Mouse (Mus musculus) stomach, embryonic 15.5 days (tissue): ENCODE data around the gene Rab4b. TPM values are rescaled to one million over a fixed set of nuclear protein-coding genes. Genes with fewer than 3 reads are reported as not detected.
A peak's percentile ranks its signal among the peaks of the same experiment; 100 is the strongest.

ENCODE experiments used
- ATAC-seq: fragments of 200-750 bp; cut with Nextera tagmentation; 2 replicates; pipeline ENCODE4 v1.8.0; 2017; ENCODE audit warnings: low read depth, moderate number of reproducible peaks, moderate TSS enrichment; ENCODE audit not compliant: insufficient read depth, low FRiP score
- H3K27ac ChIP-seq: fragments of 300-500 bp; sonication (generic); 2 replicates; pipeline ENCODE4 v1.5.1; 2015; ENCODE audit warnings: mild to moderate bottlenecking, inconsistent platforms
- H3K27me3 ChIP-seq: fragments of 300-500 bp; sonication (generic); replicated peaks from 2 replicates; pipeline ENCODE4 v1.6.1; 2015; ENCODE audit warnings: inconsistent platforms
- H3K36me3 ChIP-seq: fragments of 300-500 bp; sonication (generic); 2 replicates; pipeline ENCODE4 v1.6.1; 2015; ENCODE audit warnings: inconsistent platforms
- H3K4me1 ChIP-seq: fragments of 300-500 bp; sonication (generic); 2 replicates; pipeline ENCODE4 v1.6.1; 2015; ENCODE audit warnings: inconsistent platforms
- H3K4me2 ChIP-seq: fragments of 300-500 bp; sonication (generic); 2 replicates; pipeline ENCODE4 v1.6.1; 2015; ENCODE audit warnings: mild to moderate bottlenecking, inconsistent platforms
- H3K4me3 ChIP-seq: fragments of 300-500 bp; sonication (generic); replicated peaks from 2 replicates; pipeline ENCODE4 v1.5.1; 2015; ENCODE audit warnings: inconsistent platforms
- H3K9ac ChIP-seq: fragments of 300-500 bp; sonication (generic); 2 replicates; pipeline ENCODE4 v1.6.1; 2015; ENCODE audit warnings: inconsistent platforms
- H3K9me3 ChIP-seq: fragments of 300-500 bp; sonication (generic); 2 replicates; pipeline ENCODE4 v1.6.1; 2016; ENCODE audit warnings: inconsistent platforms
- WGBS: fragments of 180-500 bp; shearing (Covaris S2); methylation state at CpG from one replicate; pipeline ENCODE4 v1.1.7; 2015; 5-methylcytosine and 5-hydroxymethylcytosine counted together
- polyA plus RNA-seq: library from polyadenylated mRNA; unstranded; fragments of >200 nt; fragmentation: Nextera tagmentation; extraction: Ambion mirVana; gene quantifications from 2 replicates; pipeline ENCODE4 v1.2.1, GENCODE M21; 2015

The Rab4b gene
- polyA plus RNA-seq, 1 experiment from 2014 or later: 63.5 TPM

GRCm38 (mm10) chr7:27153205-27153764 is 25.4 kb downstream of the Rab4b start, which contains the start of gene Cyp2t4:
Gene Cyp2t4, plus strand, starts transcription at chr7:27153714.
- WGBS: 51% methylated on average over 10 of the region's 10 CpGs
- Histone ChIP-seq H3K27ac (peak within 1 kb of the TSS; percentile 69), H3K4me1 (peaks cover 4% of the 10 kb centered on the region; the same call in 1 of the 2 replicates)

GRCm38 (mm10) chr7:27136410-27136996 is 42.2 kb downstream of the Rab4b start:
- Histone ChIP-seq H3K4me1 (0 out of 2 replicates have a peak, but pooled peaks cover 6% of the 10 kb centered on the region), H3K4me3 (no peak overlapping the region), H3K9ac (no peak overlapping the region), H3K27ac (peak overlapping the region; percentile 16; the same call in 1 of the 2 replicates), H3K36me3 (no peaks in the 10 kb centered on the region), H3K4me2 (no peak overlapping the region), H3K27me3 (no peaks in the 10 kb centered on the region), H3K9me3 (no peaks in the 10 kb centered on the region)
- 39% methylated on average over 8 of the region's 8 CpGs for WGBS
- no peak for ATAC-seq

More at GRCm38 (mm10) chr7:27153205-27153764, 25.4 kb downstream of the Rab4b start, which contains the start of gene Cyp2t4:
- Histone ChIP-seq H3K9ac (no peak within 1 kb of the TSS), H3K9me3 (no peaks in the 10 kb centered on the region), H3K4me3 (no peak within 1 kb of the TSS), H3K36me3 (peaks cover 6% of the 10 kb centered on the region), H3K27me3 (no peaks in the 10 kb centered on the region), H3K4me2 (peak within 1 kb of the TSS; percentile 23; the same call in 1 of the 2 replicates)
- peak; percentile 78 for ATAC-seq

- no peak overlapping the region for H3K27ac ChIP-seq
- H3K9me3 ChIP-seq: no peaks in the 10 kb centered on the region
- ATAC-seq: no peak
- H3K27me3 ChIP-seq: no peaks in the 10 kb centered on the region
- H3K4me1 ChIP-seq: 0 out of 2 replicates have a peak, but pooled peaks cover 6% of the 10 kb centered on the region
- no peaks in the 10 kb centered on the region for H3K36me3 ChIP-seq
- H3K4me2 ChIP-seq: no peak overlapping the region
- WGBS: 72% methylated on average over 4 of the region's 4 CpGs
- no peak overlapping the region for H3K4me3 ChIP-seq
- no peak overlapping the region for H3K9ac ChIP-seq
Observed at GRCm38 (mm10) chr7:27133757-27134156, 44.9 kb downstream of the Rab4b start.

- Histone ChIP-seq H3K9me3 (no peaks in the 10 kb centered on the region), H3K4me1 (0 out of 2 replicates have a peak, but pooled peaks cover 6% of the 10 kb centered on the region), H3K4me2 (no peak overlapping the region), H3K4me3 (no peak overlapping the region), H3K9ac (no peak overlapping the region), H3K36me3 (no peaks in the 10 kb centered on the region), H3K27me3 (no peaks in the 10 kb centered on the region), H3K27ac (no peak overlapping the region)
- 0 out of 2 replicates have a peak, but pooled peaks have one; percentile 25 for ATAC-seq
- WGBS: 46% methylated on average over 12 of the region's 12 CpGs
Observed at GRCm38 (mm10) chr7:27133156-27133555, 45.5 kb downstream of the Rab4b start.

GRCm38 (mm10) chr7:27132588-27132987 is 46.1 kb downstream of the Rab4b start:
- Histone ChIP-seq H3K36me3 (no peaks in the 10 kb centered on the region), H3K27me3 (no peaks in the 10 kb centered on the region), H3K9me3 (no peaks in the 10 kb centered on the region), H3K4me1 (0 out of 2 replicates have a peak, but pooled peaks cover 6% of the 10 kb centered on the region), H3K4me3 (no peak overlapping the region), H3K4me2 (no peak overlapping the region), H3K9ac (no peak overlapping the region), H3K27ac (no peak overlapping the region)
- ATAC-seq: no peak
- 10% methylated on average over 10 of the region's 10 CpGs for WGBS

GRCm38 (mm10) chr7:27131387-27131786 is 47.3 kb downstream of the Rab4b start:
- Histone ChIP-seq H3K9ac (no peak overlapping the region), H3K36me3 (no peaks in the 10 kb centered on the region), H3K4me1 (0 out of 2 replicates have a peak, but pooled peaks cover 6% of the 10 kb centered on the region), H3K27me3 (no peaks in the 10 kb centered on the region), H3K27ac (no peak overlapping the region), H3K9me3 (no peaks in the 10 kb centered on the region), H3K4me3 (no peak overlapping the region), H3K4me2 (no peak overlapping the region)
- 63% methylated on average over 2 of the region's 2 CpGs for WGBS
- no peak for ATAC-seq

GRCm38 (mm10) chr7:27130521-27131370 is 48.0 kb downstream of the Rab4b start:
- ATAC-seq: no peak
- WGBS: 89% methylated on average over 22 of the region's 22 CpGs
- H3K9ac ChIP-seq: no peak overlapping the region
- no peaks in the 10 kb centered on the region for H3K27me3 ChIP-seq
- no peak overlapping the region for H3K4me3 ChIP-seq
- H3K27ac ChIP-seq: no peak overlapping the region
- 0 out of 2 replicates have a peak, but pooled peaks cover 6% of the 10 kb centered on the region for H3K4me1 ChIP-seq
- H3K4me2 ChIP-seq: no peak overlapping the region
- H3K9me3 ChIP-seq: no peaks in the 10 kb centered on the region
- H3K36me3 ChIP-seq: no peaks in the 10 kb centered on the region

GRCm38 (mm10) chr7:27129811-27130210 is 48.9 kb downstream of the Rab4b start:
- Histone ChIP-seq H3K9ac (no peak overlapping the region), H3K36me3 (no peaks in the 10 kb centered on the region), H3K4me2 (no peak overlapping the region), H3K4me3 (no peak overlapping the region), H3K27me3 (no peaks in the 10 kb centered on the region), H3K9me3 (no peaks in the 10 kb centered on the region), H3K27ac (no peak overlapping the region), H3K4me1 (0 out of 2 replicates have a peak, but pooled peaks cover 6% of the 10 kb centered on the region)
- WGBS: 85% methylated on average over 12 of the region's 12 CpGs
- ATAC-seq: no peak

- Histone ChIP-seq H3K27me3 (no peaks in the 10 kb centered on the region), H3K4me3 (no peak overlapping the region), H3K4me2 (no peak overlapping the region), H3K9ac (no peak overlapping the region), H3K36me3 (no peaks in the 10 kb centered on the region), H3K9me3 (no peaks in the 10 kb centered on the region), H3K4me1 (0 out of 2 replicates have a peak, but pooled peaks cover 6% of the 10 kb centered on the region), H3K27ac (no peak overlapping the region)
- 63% methylated on average over 13 of the region's 13 CpGs for WGBS
- no peak for ATAC-seq
Observed at GRCm38 (mm10) chr7:27128946-27129345, 49.8 kb downstream of the Rab4b start.

- no peaks in the 10 kb centered on the region for H3K27me3 ChIP-seq
- no peak overlapping the region for H3K27ac ChIP-seq
- no peaks in the 10 kb centered on the region for H3K9me3 ChIP-seq
- H3K4me1 ChIP-seq: 0 out of 2 replicates have a peak, but pooled peaks cover 5% of the 10 kb centered on the region
- WGBS: 55% methylated on average over 3 of the region's 3 CpGs
- H3K9ac ChIP-seq: no peak overlapping the region
- H3K36me3 ChIP-seq: no peaks in the 10 kb centered on the region
- H3K4me3 ChIP-seq: no peak overlapping the region
- no peak overlapping the region for H3K4me2 ChIP-seq
- ATAC-seq: peak; percentile 44; the same call in 1 of the 2 replicates
Observed at GRCm38 (mm10) chr7:27128162-27128561, 50.5 kb downstream of the Rab4b start.

GRCm38 (mm10) chr7:27124969-27125368 is 53.7 kb downstream of the Rab4b start:
- no peaks in the 10 kb centered on the region for H3K4me1 ChIP-seq

More at GRCm38 (mm10) chr7:27124969-27125368, 53.7 kb downstream of the Rab4b start:
- Histone ChIP-seq H3K4me3 (no peak overlapping the region), H3K27me3 (no peaks in the 10 kb centered on the region), H3K9me3 (no peaks in the 10 kb centered on the region), H3K27ac (no peak overlapping the region), H3K36me3 (no peaks in the 10 kb centered on the region), H3K9ac (no peak overlapping the region), H3K4me2 (no peak overlapping the region)
- WGBS: 85% methylated on average over 4 of the region's 4 CpGs
- ATAC-seq: no peak
